In genomic region chr13:95617082-95617670, GRCm38 (mm10) we compare ENCODE assay signal across 8 mouse cellular contexts. TPM values are rescaled to one million over a fixed set of nuclear protein-coding genes. Genes with fewer than 3 reads are reported as not detected.
DNase-seq lines count a peak whose midpoint lies in the region; ATAC-seq and TF ChIP-seq lines count a peak whose summit lies in the region.

No protein-coding gene starts in this region.

- intact Hi-C loops in heart, adult 2 months (cut with DNase I) = no loop called here

- H3K9ac ChIP-seq in heart, adult 2 months (ENCODE audit: low read depth, low read length) = peak overlapping the region; percentile 84
- peak overlapping the region; percentile 94 for H3K9ac ChIP-seq in heart, embryonic 15.5 days
- H3K9ac ChIP-seq in liver, embryonic 15.5 days = peak overlapping the region; percentile 94

- TF ChIP-seq CTCF in heart, adult 2 months (IDR thresholded peaks at IDR 0.05) = no peak

- peak overlapping the region; percentile 90 for H3K27ac ChIP-seq in heart, adult 2 months
- peak overlapping the region; percentile 92 for H3K27ac ChIP-seq in heart, embryonic 15.5 days
- peak overlapping the region; percentile 86 for H3K27ac ChIP-seq in liver, embryonic 15.5 days (replicated peaks)

- no peaks in the 10 kb centered on the region for H3K27me3 ChIP-seq in heart, adult 2 months (ENCODE audit: control insufficient read depth, insufficient read depth, low read length)
- no peaks in the 10 kb centered on the region for H3K27me3 ChIP-seq in heart, embryonic 15.5 days
- H3K27me3 ChIP-seq in liver, embryonic 15.5 days = peaks cover 7% of the 10 kb centered on the region

- H3K36me3 ChIP-seq in heart, adult 2 months (ENCODE audit: control insufficient read depth, insufficient read depth, low read length) = no peaks in the 10 kb centered on the region
- no peaks in the 10 kb centered on the region for H3K36me3 ChIP-seq in heart, embryonic 15.5 days
- H3K36me3 ChIP-seq in liver, embryonic 15.5 days (replicated peaks) = peaks cover 27% of the 10 kb centered on the region

- TF ChIP-seq POLR2A in heart, adult 2 months (IDR thresholded peaks at IDR 0.05; ENCODE audit: insufficient read depth, low read depth, low read length) = no peak

- H3K79me2 ChIP-seq in heart, adult 2 months (replicated peaks; ENCODE audit: control insufficient read depth, insufficient read depth, low read length) = peaks cover 2% of the 10 kb centered on the region; the same call in 1 of the 2 replicates

- TF ChIP-seq EP300 in heart, adult 2 months (IDR thresholded peaks at IDR 0.05; ENCODE audit: insufficient read depth, low read depth, low read length) = no peak

- peak overlapping the region; percentile 83 for H3K4me2 ChIP-seq in heart, embryonic 15.5 days
- H3K4me2 ChIP-seq in liver, embryonic 15.5 days = peak overlapping the region; percentile 90

- WGBS in heart, adult 2 months = 16% methylated on average over 17 of the region's 17 CpGs
- 4% methylated on average over 17 of the region's 17 CpGs for WGBS in heart, embryonic 15.5 days
- WGBS in liver, embryonic 15.5 days (ENCODE audit: insufficient replicate concordance) = 4% methylated on average over 17 of the region's 17 CpGs

- no peaks in the 10 kb centered on the region for H3K9me3 ChIP-seq in heart, embryonic 15.5 days (replicated peaks)
- H3K9me3 ChIP-seq in liver, embryonic 15.5 days (replicated peaks) = no peaks in the 10 kb centered on the region

- ATAC-seq in heart, embryonic 15.5 days (replicated peaks; ENCODE audit: insufficient number of reproducible peaks, insufficient read depth, low FRiP score, low read depth) = no peak
- ATAC-seq in liver, embryonic 15.5 days (ENCODE audit: insufficient read depth) = peak; percentile 59

- H3K4me3 ChIP-seq in heart, adult 2 months = peak overlapping the region; percentile 65
- H3K4me3 ChIP-seq in heart, embryonic 15.5 days = peak overlapping the region; percentile 84
- peak overlapping the region; percentile 85 for H3K4me3 ChIP-seq in liver, embryonic 15.5 days (replicated peaks)

- peaks cover 7% of the 10 kb centered on the region for H3K4me1 ChIP-seq in heart, adult 2 months (ENCODE audit: control insufficient read depth, insufficient read depth, low read length)
- peaks cover 47% of the 10 kb centered on the region for H3K4me1 ChIP-seq in heart, embryonic 15.5 days (replicated peaks)
- peaks cover 51% of the 10 kb centered on the region for H3K4me1 ChIP-seq in liver, embryonic 15.5 days (replicated peaks)

- DNase-seq in heart, adult 2 months = no peak
- no peak for DNase-seq in heart, adult 8-10 months (ENCODE audit: low spot score)
- peak; percentile 41 for DNase-seq in T-cell, adult 2 months (ENCODE audit: low spot score)
- peak; percentile 68 for DNase-seq in thymus, postnatal 14 days
- DNase-seq in layer of hippocampus, postnatal 10 days (ENCODE audit: low spot score in 2 of 2) = no peak
- no peak for DNase-seq in spleen, adult 18-20 months

RNA-seq across cellular contexts. Expression of gene F2r, which starts 1.1 kb away (rescaled TPM):
- total RNA-seq in heart, adult 2 months (2021) = 10 to 100 TPM; 23.6 to 23.8 TPM
- 19.3 and 20.4 TPM in 2 replicates for polyA plus RNA-seq in heart, adult 2 months (2012; rRNA removed)
- 10 to 100 TPM; 19.6 to 24.5 (median 21.5) TPM for total RNA-seq in heart, adult 8-10 months (2022)
- 98.6 and 109 TPM in 2 replicates for polyA plus RNA-seq in heart, embryonic 15.5 days (2015; fragmentation: Nextera tagmentation; extraction: Ambion mirVana)
- 32.3 and 35.9 TPM in 2 replicates for polyA plus RNA-seq in liver, embryonic 15.5 days (2015; fragmentation: Nextera tagmentation; extraction: Ambion mirVana)
- total RNA-seq in layer of hippocampus, postnatal 10 days (2021) = 10 to 100 TPM; 12.2 to 12.9 TPM

Comparison
In these comparisons a context has a peak if more than half of its experiments do, and no peak if none do; other contexts are left out.
1. DNase-seq: peak in T-cell, adult 2 months (single experiment) and thymus, postnatal 14 days (single experiment); none in heart, adult 2 months (0 of 2), heart, adult 8-10 months (single experiment), layer of hippocampus, postnatal 10 days (0 of 2) and spleen, adult 18-20 months (0 of 2).
2. Peak in every context shown above with its lines, with median percentiles within 50 percentile points of each other: H3K27ac ChIP-seq, H3K4me3 ChIP-seq and H3K9ac ChIP-seq.